Mouse (Mus musculus) cerebellum, adult 9-11 months (tissue): Measurements from ENCODE around the gene Dpf3.

Experiments
- DNase-seq: peaks from one replicate; pipeline ENCODE4 v3.0.0; 2022

Gene Dpf3

DNA sequence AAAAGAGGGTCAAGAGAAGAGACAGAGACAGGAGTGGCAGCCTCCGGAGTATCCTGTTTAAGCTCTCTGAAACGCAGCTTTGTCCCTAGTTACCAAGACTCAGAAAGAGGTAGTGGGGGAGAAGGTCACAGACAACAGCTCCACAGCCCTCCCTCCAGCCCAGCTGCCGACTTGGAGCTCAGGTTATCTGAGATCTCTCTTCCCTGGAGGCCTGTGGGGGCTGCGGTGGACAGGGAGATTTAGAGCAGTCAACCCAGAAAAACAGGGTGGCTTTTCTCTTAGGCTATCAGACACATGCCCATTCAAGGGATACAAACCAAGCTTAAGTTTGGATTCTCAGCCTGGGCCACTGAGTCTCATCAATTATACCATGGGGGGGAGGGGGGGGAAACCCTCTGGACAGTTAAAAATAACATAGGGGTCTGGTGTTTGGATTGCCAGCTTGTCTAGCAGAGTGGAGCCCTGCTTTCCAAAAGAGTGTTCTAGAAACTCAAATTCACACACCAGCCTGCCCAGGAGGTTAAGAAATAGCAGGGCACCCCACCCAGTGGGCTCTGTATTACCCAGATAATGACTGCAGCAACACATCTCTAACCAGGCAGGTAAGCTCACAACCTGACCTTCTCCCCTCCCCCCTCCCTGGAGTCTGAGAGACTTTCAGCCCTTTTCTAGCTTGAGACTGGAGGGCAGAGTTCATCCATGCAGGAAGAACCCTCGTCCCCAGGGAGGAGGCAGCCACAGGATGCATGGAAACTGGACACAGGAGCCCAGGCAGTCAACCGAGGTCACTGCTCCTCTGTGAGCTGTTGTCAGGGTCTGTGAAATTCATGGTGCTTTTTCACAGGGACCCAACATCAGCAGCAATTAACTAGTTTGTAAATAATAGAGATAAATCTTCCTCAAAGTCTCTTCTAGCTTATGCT is 20.7 kb downstream of the Dpf3 start:
- no peak for DNase-seq

DNA sequence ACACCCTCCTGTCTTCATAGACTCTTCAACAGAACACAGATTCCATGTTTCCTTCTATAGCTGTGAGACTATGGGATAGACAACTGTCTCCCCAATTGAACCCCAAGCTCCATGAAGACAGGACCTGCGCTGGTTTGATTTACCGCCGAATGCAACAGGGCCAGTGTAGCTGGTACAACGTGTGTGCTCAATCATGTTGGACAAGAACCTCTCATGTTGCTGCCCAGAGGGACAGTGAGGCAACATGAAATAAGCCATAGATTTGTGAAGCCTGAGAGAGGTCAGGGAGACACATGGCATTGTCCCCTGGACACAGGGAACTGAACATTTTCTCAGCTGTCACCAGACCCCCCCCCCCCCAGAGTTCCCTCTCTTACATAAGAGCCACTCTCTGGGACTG is 21.5 kb downstream of the Dpf3 start:
- no peak for DNase-seq

DNA sequence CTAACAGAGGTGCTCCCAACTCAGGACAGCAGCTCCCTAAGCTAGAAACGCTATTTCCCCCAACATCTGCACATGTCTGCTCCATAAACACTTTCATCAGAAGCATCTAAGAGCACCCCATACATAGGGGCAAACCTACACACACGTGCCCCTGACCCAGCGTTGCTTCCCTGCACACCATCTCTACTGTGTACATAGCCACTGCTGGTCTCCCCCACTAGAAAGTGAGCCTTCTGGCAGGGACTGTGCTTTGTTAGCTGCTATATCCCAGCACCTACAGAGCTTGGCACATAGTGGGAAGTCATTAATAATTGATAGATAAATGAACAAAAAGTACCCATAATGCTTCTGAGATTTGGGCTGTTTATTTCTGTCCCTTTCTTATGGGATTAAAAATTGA is 27.2 kb downstream of the Dpf3 start:
- no peak for DNase-seq

GRCm38 (mm10) chr12:83454697-83455321 is 32.7 kb downstream of the Dpf3 start:
- no peak for DNase-seq

GRCm38 (mm10) chr12:83451850-83452249 is 35.7 kb downstream of the Dpf3 start:
- DNase-seq = no peak

DNA sequence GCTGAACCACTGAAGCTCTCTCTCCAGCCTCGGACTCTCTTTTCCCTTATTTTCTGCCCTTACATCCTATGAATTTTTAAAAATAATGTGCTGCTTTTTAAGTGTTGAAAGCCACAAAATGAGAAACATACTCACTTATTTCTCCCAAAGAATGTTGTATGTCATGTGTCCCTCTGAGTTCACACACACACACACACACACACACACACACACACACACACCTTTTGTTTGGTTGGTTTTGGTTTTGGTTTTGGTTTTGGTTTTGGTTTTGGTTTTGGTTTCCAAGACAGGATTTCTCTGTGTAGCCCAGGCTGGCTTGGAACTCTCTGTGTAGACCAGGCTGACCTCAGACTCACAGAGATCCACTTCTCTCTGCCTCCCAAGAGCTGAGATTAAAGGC is 37.0 kb downstream of the Dpf3 start:
- DNase-seq = no peak

DNA sequence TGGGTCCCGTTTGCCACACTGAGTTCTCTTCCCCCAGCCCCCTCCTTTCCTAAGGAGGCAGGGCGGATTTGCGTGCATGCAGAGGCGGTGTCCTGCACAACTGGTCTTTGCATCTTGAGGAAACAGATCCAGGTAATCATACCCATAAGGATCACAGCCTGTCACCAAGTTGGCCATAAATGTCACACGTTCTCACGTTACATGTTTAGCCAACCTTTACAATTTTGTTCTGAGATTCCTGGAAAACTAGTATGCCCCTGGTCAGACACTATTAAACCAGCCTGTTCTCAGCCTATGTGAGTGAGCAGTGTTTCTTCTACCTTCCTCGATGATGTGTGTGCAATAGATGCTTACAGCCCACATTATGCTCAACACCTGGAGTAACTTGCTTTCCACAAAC is 38.3 kb downstream of the Dpf3 start:
- DNase-seq = no peak

DNA sequence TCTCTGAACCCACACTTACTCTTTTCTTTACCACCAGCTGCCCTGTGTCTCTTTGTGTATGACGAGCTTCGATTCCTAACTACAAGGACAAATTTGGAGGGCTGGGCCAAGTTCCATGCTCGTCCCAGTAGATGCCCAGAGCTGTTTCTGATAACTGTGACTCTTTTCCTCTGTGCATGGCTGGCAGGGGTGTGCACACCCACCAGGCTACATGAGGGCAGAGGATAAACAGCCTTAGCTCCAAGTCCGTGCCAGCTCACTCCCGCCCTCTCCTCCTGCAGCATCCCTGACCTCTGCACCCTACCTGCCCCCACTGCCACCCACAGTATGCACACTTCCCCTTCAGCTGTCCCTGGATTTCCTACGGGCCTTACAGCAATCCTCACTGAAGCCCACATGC is 41.9 kb downstream of the Dpf3 start:
- DNase-seq = no peak

DNA sequence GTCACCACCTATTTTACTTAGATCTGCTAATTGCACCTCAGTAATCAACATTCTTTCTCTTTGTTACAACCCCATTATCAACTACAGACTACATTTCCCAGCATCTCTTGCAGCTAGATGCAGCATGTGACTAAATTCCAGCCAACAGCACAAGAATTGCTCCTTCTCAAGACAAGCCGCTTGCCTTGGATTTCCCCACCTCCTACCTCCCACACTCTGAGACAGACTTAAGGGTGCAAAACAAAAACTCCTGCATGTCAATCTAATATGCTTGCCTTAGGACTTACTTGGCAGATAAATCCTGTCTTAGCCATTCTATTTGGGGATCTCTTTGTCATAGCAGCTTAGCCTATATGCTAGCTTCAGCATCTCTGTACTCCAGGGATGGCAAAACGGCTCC is 43.1 kb downstream of the Dpf3 start:
- DNase-seq = no peak

GRCm38 (mm10) chr12:83438002-83438401 is 49.5 kb downstream of the Dpf3 start:
- DNase-seq = no peak

- DNase-seq = no peak
Measured at GRCm38 (mm10) chr12:83433987-83434698, 53.4 kb downstream of the Dpf3 start.

GRCm38 (mm10) chr12:83433436-83433835 is 54.1 kb downstream of the Dpf3 start:
- DNase-seq = no peak

DNA sequence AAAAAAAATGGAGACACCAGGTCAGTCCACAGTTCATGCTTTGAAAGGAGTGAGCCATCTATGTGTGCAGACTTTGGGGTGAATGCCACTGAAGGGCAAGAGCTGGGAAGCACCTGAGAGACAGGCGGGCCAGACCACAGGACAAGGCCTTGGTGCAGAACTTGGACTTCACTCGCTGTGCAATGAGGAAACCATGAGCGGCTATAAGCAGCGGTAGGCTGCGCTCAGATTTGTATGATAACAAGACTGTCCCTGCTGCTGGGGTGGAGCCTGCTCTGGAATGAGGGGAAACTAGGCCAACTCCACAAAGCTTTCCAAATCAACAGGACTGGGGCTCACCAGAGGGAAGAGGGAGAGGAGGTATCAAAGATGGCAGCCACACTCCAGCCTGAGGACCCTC is 57.3 kb downstream of the Dpf3 start:
- no peak for DNase-seq

GRCm38 (mm10) chr12:83428016-83428415 is 59.5 kb downstream of the Dpf3 start:
- DNase-seq = no peak

- DNase-seq = no peak
Measured at GRCm38 (mm10) chr12:83427601-83428000, 59.9 kb downstream of the Dpf3 start.

DNA sequence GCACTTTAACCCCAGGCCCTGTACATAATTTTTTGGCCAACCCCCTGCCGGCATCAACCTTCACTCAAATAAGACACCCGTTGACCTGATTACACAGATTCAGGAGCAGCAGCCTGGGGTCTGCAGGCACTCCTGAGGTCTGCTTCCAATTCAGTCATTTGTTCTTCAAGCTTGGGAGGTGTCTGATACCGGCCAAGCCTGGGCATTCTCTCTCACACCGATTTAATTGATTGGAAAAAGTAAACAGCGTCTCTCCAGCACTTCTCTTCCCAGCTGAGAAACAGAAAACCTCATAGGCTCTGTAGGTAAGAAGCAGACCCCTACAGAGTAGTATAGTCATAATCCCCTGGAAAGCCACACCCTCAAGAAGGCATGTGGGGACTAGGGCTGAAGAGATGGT is 61.2 kb downstream of the Dpf3 start:
- DNase-seq = no peak

DNA sequence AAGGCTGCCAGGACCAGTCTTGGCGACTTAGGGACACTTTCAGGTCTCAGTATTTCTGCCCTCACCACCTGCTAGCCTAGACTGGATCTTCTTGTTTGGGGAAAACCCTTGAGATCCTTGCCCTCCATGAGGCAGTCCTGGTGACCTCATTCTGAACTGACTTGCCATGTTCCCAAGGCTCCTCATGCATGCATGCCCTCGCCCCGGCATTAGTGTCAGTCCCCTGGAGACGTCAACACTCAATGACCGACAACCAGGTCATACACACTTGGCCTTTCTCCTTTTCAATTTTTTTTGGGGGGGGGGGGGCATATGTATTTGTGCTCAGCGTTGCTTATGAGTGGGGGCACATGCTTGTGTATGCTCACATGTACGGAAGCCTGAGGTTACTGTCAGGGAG is 61.8 kb downstream of the Dpf3 start:
- DNase-seq = no peak

- peak; percentile 72 for DNase-seq
Measured at GRCm38 (mm10) chr12:83424720-83425444, 62.6 kb downstream of the Dpf3 start.

- DNase-seq = peak; percentile 73
Measured at GRCm38 (mm10) chr12:83424086-83424719, 63.3 kb downstream of the Dpf3 start.

DNA sequence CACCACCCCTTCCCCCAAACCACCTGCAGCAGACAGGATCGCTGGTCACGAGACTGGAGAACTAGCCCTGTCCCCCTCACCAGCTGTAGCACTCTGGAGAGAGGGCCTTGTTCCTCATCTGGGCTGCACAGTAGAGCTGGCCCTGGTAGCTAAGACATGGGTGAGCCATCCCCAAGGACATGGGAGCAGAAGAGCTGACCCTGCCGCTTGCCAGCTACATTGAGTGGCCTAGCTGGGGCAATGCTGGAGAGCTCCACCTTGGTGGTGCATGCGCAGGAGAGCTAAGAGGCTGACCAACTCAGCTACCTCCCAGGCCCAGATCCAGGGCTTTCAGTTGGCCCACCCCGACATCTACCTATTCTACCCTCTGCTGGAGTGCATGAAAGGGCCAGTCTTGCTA is 67.2 kb downstream of the Dpf3 start:
- DNase-seq = no peak

GRCm38 (mm10) chr12:83415207-83415606 is 72.3 kb downstream of the Dpf3 start:
- no peak for DNase-seq

DNA sequence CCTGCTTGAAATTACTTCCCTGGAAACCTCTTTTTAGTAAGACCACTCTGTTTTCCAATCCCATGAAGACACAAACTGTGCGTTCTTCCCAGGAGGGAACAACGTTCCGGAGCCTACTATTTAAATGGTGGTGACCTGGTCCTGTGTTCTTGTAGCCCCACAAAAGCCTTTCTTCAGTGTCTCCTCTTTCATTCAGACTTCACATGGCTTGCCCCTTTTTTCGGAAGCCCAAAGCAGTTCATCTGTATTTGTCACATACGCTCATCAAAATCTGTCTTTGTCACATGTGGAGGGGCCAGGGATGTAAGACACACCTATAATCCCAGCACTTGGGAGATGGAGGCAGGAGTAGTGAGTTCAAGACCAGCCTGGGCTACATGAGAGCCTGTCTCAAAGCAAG is 73.8 kb downstream of the Dpf3 start:
- DNase-seq = no peak
